Mouse (Mus musculus): Measurements from ENCODE around the gene Gsk3b.
A peak's percentile ranks its signal among the peaks of the same experiment; 100 is the strongest.
"Not testable (repeated sequence)": the region's sequence is repeated elsewhere in the genome, so short reads cannot be mapped to it uniquely, and the experiment has no call there.

Gsk3b gene

GRCm38 (mm10) chr16:38088629-38089446 is at the start of gene Gsk3b:
Gsk3b (plus strand) TSS chr16:38089001.
- DNase-seq = peak; percentile 99 to 100

GRCm38 (mm10) chr16:38042160-38042559 is 46.6 kb upstream of the Gsk3b start:
- no peak for DNase-seq

- no peak for DNase-seq
Measured at GRCm38 (mm10) chr16:38044551-38044950, 44.2 kb upstream of the Gsk3b start.

GRCm38 (mm10) chr16:38047781-38048558 is 40.8 kb upstream of the Gsk3b start:
- DNase-seq = no peak

- no peak for DNase-seq
Measured at GRCm38 (mm10) chr16:38057898-38058297, 30.9 kb upstream of the Gsk3b start.

GRCm38 (mm10) chr16:38058836-38059235 is 30.0 kb upstream of the Gsk3b start:
- DNase-seq = no peak

GRCm38 (mm10) chr16:38059631-38060030 is 29.2 kb upstream of the Gsk3b start:
- no peak for DNase-seq

- not testable (repeated sequence) for DNase-seq
Measured at GRCm38 (mm10) chr16:38073859-38074631, 14.8 kb upstream of the Gsk3b start.

- DNase-seq = no peak
Measured at GRCm38 (mm10) chr16:38080201-38080600, 8.6 kb upstream of the Gsk3b start.

GRCm38 (mm10) chr16:38087231-38087630 is 1.6 kb upstream of the Gsk3b start:
- DNase-seq = no peak

GRCm38 (mm10) chr16:38087645-38088125 is 1.1 kb upstream of the Gsk3b start:
- DNase-seq = no peak

- DNase-seq = no peak
Measured at GRCm38 (mm10) chr16:38088126-38088628, 624 bp upstream of the Gsk3b start.

- DNase-seq = no peak
Measured at GRCm38 (mm10) chr16:38089447-38090170, 808 bp downstream of the Gsk3b start.

GRCm38 (mm10) chr16:38090341-38091005 is 1.7 kb downstream of the Gsk3b start:
- DNase-seq = no peak

- DNase-seq = no peak
Measured at GRCm38 (mm10) chr16:38091041-38091440, 2.2 kb downstream of the Gsk3b start.

GRCm38 (mm10) chr16:38091706-38092105 is 2.9 kb downstream of the Gsk3b start:
- DNase-seq = no peak

- peak; percentile 17 to 20 for DNase-seq
Measured at GRCm38 (mm10) chr16:38092598-38092997, 3.8 kb downstream of the Gsk3b start.

GRCm38 (mm10) chr16:38095181-38095851 is 6.5 kb downstream of the Gsk3b start:
- no peak for DNase-seq

- no peak for DNase-seq
Measured at GRCm38 (mm10) chr16:38097521-38097920, 8.7 kb downstream of the Gsk3b start.

- no peak for DNase-seq
Measured at GRCm38 (mm10) chr16:38099325-38099724, 10.5 kb downstream of the Gsk3b start.

GRCm38 (mm10) chr16:38100569-38100968 is 11.8 kb downstream of the Gsk3b start:
- no peak for DNase-seq
